Mouse (Mus musculus): ENCODE measurements around the gene Pabpn1l.

GRCm38 (mm10) chr8:122640825-122641224 lies 18.3 kb upstream of the Pabpn1l start:
- TF ChIP-seq GATA1 (IDR thresholded peaks at IDR 0.05; ENCODE audit: low read length) (no peak), TAL1 (IDR thresholded peaks at IDR 0.05; ENCODE audit: low read length) (no peak)

Data from erythroblast, embryonic 14.5 days (primary cell).